Mouse (Mus musculus) liver, embryonic 16.5 days (tissue): Measurements from ENCODE around the gene Atpaf1. TPM values are rescaled to one million over a fixed set of nuclear protein-coding genes. Genes with fewer than 3 reads are reported as not detected.
A peak's percentile ranks its signal among the peaks of the same experiment; 100 is the strongest.

ENCODE experiments used
- ATAC-seq: fragments of 200-750 bp; cut with Nextera tagmentation; 2 replicates; pipeline ENCODE4 v1.8.0; 2017; ENCODE audit warnings: low read depth, mild to moderate bottlenecking, moderate number of reproducible peaks, moderate library complexity
- H3K27ac ChIP-seq: fragments of 300-500 bp; sonication (generic); 2 replicates; pipeline ENCODE4 v1.5.1; 2014; ENCODE audit warnings: mild to moderate bottlenecking, low read length
- H3K27me3 ChIP-seq: fragments of 300-500 bp; sonication (generic); 2 replicates; pipeline ENCODE4 v1.6.1; 2014; ENCODE audit warnings: low read depth, low read length, mixed read lengths; ENCODE audit not compliant: control insufficient read depth, insufficient read depth
- H3K36me3 ChIP-seq: fragments of 300-500 bp; sonication (generic); 2 replicates; pipeline ENCODE4 v1.6.1; 2014; ENCODE audit warnings: mild to moderate bottlenecking; ENCODE audit not compliant: control insufficient read depth, insufficient read depth
- H3K4me1 ChIP-seq: fragments of 300-500 bp; sonication (generic); 2 replicates; pipeline ENCODE4 v1.6.1; 2014; ENCODE audit warnings: low read depth, low read length, mixed read lengths; ENCODE audit not compliant: control insufficient read depth
- H3K4me2 ChIP-seq: fragments of 300-500 bp; sonication (generic); 2 replicates; pipeline ENCODE4 v1.6.1; 2014; ENCODE audit warnings: low read depth, low read length, mixed read lengths
- H3K4me3 ChIP-seq: fragments of 300-500 bp; sonication (generic); 2 replicates; pipeline ENCODE4 v1.5.1; 2014; ENCODE audit warnings: low read depth, mild to moderate bottlenecking, low read length
- H3K9ac ChIP-seq: fragments of 300-500 bp; sonication (generic); 2 replicates; pipeline ENCODE4 v1.6.1; 2014; ENCODE audit warnings: low read depth, low read length
- H3K9me3 ChIP-seq: fragments of 300-500 bp; sonication (generic); replicated peaks from 2 replicates; pipeline ENCODE4 v1.6.1; 2016; ENCODE audit warnings: low read length; ENCODE audit not compliant: control insufficient read depth
- WGBS: fragments of 180-500 bp; shearing (Covaris S2); extraction: QIAGEN DNeasy Blood & Tissue Kit; methylation state at CpG from one replicate; pipeline ENCODE4 v1.1.7; 2014; ENCODE audit not compliant: insufficient replicate concordance; 5-methylcytosine and 5-hydroxymethylcytosine counted together
- polyA plus RNA-seq: library from polyadenylated mRNA; unstranded; fragments of >200 nt; fragmentation: Nextera tagmentation; extraction: Ambion mirVana; gene quantifications from 2 replicates; pipeline ENCODE4 v1.2.1, GENCODE M21; 2015

Gene Atpaf1
- polyA plus RNA-seq = 11.6 and 12.7 TPM in 2 replicates

DNA sequence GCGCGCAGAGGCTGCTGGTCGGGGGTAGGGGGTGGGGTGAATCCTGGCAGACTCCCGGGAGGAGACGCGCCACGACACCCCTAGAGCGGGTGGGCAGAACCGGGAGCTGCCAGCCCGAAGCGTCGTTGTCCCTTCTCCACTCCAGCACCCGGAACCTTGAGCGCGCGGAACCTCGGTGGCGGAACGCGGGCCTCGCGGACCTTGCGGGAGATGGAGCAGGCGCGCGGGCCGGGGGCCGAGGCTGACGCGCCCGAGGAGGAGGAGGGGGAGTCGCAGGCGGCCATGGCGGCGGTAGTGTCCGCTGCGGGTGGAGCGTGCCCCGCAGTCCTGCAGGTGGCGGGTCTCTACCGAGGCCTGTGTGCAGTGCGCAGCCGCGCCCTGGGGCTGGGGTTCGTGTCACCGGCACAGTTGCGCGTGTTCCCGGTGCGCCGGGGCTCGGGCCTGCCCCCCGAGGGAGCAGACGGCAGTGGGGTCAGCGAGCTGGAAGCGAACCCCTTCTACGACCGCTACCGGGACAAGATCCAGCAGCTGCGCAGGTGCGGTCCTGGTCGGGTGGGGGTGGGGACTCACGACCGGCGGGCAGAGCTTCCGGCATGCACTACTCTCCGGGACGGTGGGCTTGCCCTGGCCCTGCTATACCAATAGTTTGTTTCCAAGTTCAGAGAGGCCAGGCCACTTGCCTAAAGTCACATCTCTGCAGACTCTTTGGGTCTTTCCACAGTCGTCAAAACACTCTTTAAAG lies at the start of gene Atpaf1:
TSS of gene Atpaf1 (plus strand) at position 44 of the 742 bp plus-strand sequence.
- WGBS = under 1% methylated on average over 63 of the region's 69 CpGs
- Histone ChIP-seq H3K27ac (peak within 1 kb of the TSS; percentile 50), H3K36me3 (no peaks in the 10 kb centered on the region), H3K9me3 (no peaks in the 10 kb centered on the region), H3K4me2 (peak within 1 kb of the TSS; percentile 92), H3K4me3 (peak within 1 kb of the TSS; percentile 79), H3K27me3 (no peaks in the 10 kb centered on the region), H3K4me1 (peaks cover 15% of the 10 kb centered on the region), H3K9ac (peak within 1 kb of the TSS; percentile 78)
- ATAC-seq = peak; percentile 74

GRCm38 (mm10) chr4:115734867-115735266 lies 49.7 kb upstream of the Atpaf1 start:
- no peak for ATAC-seq
- H3K36me3 ChIP-seq = no peaks in the 10 kb centered on the region
- no peak overlapping the region for H3K4me3 ChIP-seq
- peaks cover 16% of the 10 kb centered on the region for H3K4me1 ChIP-seq
- no peak overlapping the region for H3K4me2 ChIP-seq
- H3K27me3 ChIP-seq = no peaks in the 10 kb centered on the region
- no peaks in the 10 kb centered on the region for H3K9me3 ChIP-seq
- 61% methylated on average over 4 of the region's 4 CpGs for WGBS
- no peak overlapping the region for H3K9ac ChIP-seq
- H3K27ac ChIP-seq = no peak overlapping the region

GRCm38 (mm10) chr4:115737551-115738041 lies 47.0 kb upstream of the Atpaf1 start, which contains the start of gene Efcab14:
Gene Efcab14 (plus strand): TSS chr4:115737744.
- under 1% methylated on average over 45 of the region's 45 CpGs for WGBS
- peak within 1 kb of the TSS; percentile 71 for H3K27ac ChIP-seq
- H3K36me3 ChIP-seq = peaks cover 9% of the 10 kb centered on the region; the same call in 1 of the 2 replicates
- H3K27me3 ChIP-seq = no peaks in the 10 kb centered on the region
- H3K4me3 ChIP-seq = peak within 1 kb of the TSS; percentile 80
- ATAC-seq = peak; percentile 100
- peaks cover 16% of the 10 kb centered on the region for H3K4me1 ChIP-seq
- H3K9me3 ChIP-seq = no peaks in the 10 kb centered on the region
- peak within 1 kb of the TSS; percentile 89 for H3K4me2 ChIP-seq
- H3K9ac ChIP-seq = peak within 1 kb of the TSS; percentile 84

- no peak overlapping the region; the same call in 1 of the 2 replicates for H3K27ac ChIP-seq
- peak overlapping the region; percentile 80 for H3K4me3 ChIP-seq
- no peaks in the 10 kb centered on the region for H3K27me3 ChIP-seq
- H3K4me2 ChIP-seq = peak overlapping the region; percentile 89
- 24% methylated on average over 13 of the region's 13 CpGs for whole genome bisulfite sequencing
- peaks cover 16% of the 10 kb centered on the region for H3K4me1 ChIP-seq
- no peak for ATAC-seq
- no peaks in the 10 kb centered on the region for H3K9me3 ChIP-seq
- peaks cover 9% of the 10 kb centered on the region; the same call in 1 of the 2 replicates for H3K36me3 ChIP-seq
- H3K9ac ChIP-seq = peak overlapping the region; percentile 84
Observed at GRCm38 (mm10) chr4:115738481-115738985, 46.1 kb upstream of the Atpaf1 start.

DNA sequence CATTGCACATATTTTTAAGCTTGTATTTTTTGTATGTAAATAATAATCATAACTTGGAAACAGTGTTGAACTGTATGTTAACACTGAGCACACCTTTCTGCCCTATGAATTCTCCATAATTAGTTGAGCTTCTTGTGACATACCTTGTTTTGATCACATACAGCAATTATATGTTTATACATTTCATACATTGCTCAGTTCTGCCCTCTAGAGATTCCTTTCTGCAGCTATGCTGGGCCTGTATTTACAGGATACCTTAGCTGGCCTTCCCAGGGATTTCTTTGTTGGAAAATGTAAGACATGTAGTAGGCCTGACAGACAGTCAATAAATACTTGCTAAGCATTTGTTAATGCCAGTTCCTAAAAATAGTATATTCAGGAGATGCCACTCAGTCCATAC lies 42.0 kb upstream of the Atpaf1 start:
- Histone ChIP-seq H3K36me3 (peaks cover 11% of the 10 kb centered on the region; the same call in 1 of the 2 replicates), H3K27ac (no peak overlapping the region), H3K9me3 (no peaks in the 10 kb centered on the region), H3K4me1 (peaks cover 11% of the 10 kb centered on the region), H3K27me3 (no peaks in the 10 kb centered on the region), H3K9ac (no peak overlapping the region), H3K4me2 (no peak overlapping the region), H3K4me3 (no peak overlapping the region)
- no peak for ATAC-seq

DNA sequence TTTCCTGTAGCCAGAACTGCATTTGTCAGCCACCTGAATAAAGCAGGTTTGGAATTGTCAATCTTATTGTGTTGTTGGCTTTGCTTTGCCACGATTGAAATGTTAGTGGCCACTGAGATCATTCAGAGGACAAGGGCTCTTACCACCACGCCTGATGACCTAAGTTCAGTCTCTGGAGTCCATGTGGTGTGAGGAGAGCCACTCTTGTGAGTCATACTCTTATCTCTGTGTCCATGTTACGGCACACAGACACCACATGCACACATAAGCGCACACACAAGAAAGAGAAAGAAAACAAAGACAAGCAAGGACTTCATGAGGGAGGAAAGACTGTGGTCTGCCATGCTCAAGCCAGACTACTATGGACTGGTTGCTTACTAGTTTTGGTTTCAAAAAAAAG lies 41.5 kb upstream of the Atpaf1 start:
- 55% methylated on average over 4 of the region's 4 CpGs for WGBS
- Histone ChIP-seq H3K4me1 (peaks cover 11% of the 10 kb centered on the region), H3K27me3 (no peaks in the 10 kb centered on the region), H3K9me3 (no peaks in the 10 kb centered on the region), H3K4me3 (no peak overlapping the region), H3K36me3 (peaks cover 12% of the 10 kb centered on the region), H3K27ac (no peak overlapping the region), H3K9ac (no peak overlapping the region), H3K4me2 (no peak overlapping the region)
- ATAC-seq = no peak

DNA sequence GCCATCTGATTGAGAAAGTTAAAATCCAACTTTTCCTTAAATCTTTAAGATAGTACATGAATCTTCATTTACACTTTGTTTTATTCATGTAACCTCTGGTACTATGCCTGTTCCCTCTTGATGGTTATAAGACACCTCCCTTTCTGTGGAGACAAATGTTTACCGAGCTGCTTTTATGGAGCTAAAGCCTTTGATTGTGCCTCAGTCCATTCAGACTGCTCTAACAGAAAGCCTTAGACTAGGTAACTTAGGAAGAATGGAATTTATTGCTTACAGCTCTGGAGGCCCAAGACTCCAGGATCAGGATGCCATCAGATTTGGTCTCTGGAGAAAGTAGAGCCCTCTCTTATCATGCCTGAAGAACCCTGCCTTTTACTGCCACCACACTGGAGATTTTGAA lies 36.4 kb upstream of the Atpaf1 start:
- H3K36me3 ChIP-seq = peaks cover 18% of the 10 kb centered on the region
- ATAC-seq = no peak
- H3K4me3 ChIP-seq = no peak overlapping the region
- no peaks in the 10 kb centered on the region for H3K9me3 ChIP-seq
- H3K27ac ChIP-seq = no peak overlapping the region
- no peak overlapping the region for H3K9ac ChIP-seq
- no peaks in the 10 kb centered on the region for H3K27me3 ChIP-seq
- H3K4me1 ChIP-seq = no peaks in the 10 kb centered on the region
- 76% methylated on average over 1 of the region's 1 CpGs for WGBS
- no peak overlapping the region for H3K4me2 ChIP-seq

- no peak for ATAC-seq
- 18% methylated on average over 1 of the region's 1 CpGs for WGBS
- Histone ChIP-seq H3K9me3 (no peaks in the 10 kb centered on the region), H3K27me3 (no peaks in the 10 kb centered on the region), H3K4me2 (no peak overlapping the region), H3K4me1 (no peaks in the 10 kb centered on the region), H3K36me3 (peaks cover 20% of the 10 kb centered on the region), H3K4me3 (no peak overlapping the region), H3K27ac (no peak overlapping the region), H3K9ac (no peak overlapping the region)
Observed at GRCm38 (mm10) chr4:115749336-115749735, 35.3 kb upstream of the Atpaf1 start.

- Histone ChIP-seq H3K9ac (no peak overlapping the region), H3K27me3 (no peaks in the 10 kb centered on the region), H3K4me2 (no peak overlapping the region), H3K9me3 (no peaks in the 10 kb centered on the region), H3K36me3 (peaks cover 16% of the 10 kb centered on the region), H3K27ac (no peak overlapping the region), H3K4me1 (no peaks in the 10 kb centered on the region), H3K4me3 (no peak overlapping the region)
- no peak for ATAC-seq
- WGBS = 81% methylated on average over 3 of the region's 3 CpGs
Observed at GRCm38 (mm10) chr4:115754101-115754500, 30.5 kb upstream of the Atpaf1 start.
